Mouse (Mus musculus): ENCODE results near the gene Clic5. TPM values are rescaled to one million over a fixed set of nuclear protein-coding genes. Genes with fewer than 3 reads are reported as not detected.

Clic5 gene
- polyA plus RNA-seq, 1 experiment from 2014 or later: 16.6 TPM

DNA sequence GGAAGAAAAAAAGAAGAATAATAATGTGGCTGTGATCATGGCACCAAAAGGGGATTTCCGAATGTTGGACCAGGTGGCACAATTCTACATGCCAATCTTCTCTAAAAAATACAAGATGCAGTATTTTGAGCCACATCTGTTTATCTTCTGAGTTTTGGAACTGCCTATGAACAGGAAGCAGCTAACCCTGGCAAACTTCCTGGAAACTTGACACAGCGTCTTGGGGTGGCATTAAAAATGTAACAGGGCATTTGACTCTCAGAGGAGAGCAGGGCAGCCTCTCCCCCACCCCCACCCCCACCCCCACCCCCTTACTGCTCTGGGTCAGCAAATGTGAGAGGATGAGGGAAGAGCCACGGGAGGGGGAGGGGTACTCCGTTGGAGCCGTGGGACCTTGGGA is 25.9 kb upstream of the Clic5 start:
- ATAC-seq (replicated peaks; ENCODE audit: extremely low read depth, insufficient read depth, low FRiP score): no peak
- Histone ChIP-seq H3K27ac (ENCODE audit: low read length) (no peak overlapping the region), H3K4me1 (ENCODE audit: control insufficient read depth, insufficient read depth, low read length) (peaks cover 4% of the 10 kb centered on the region; the same call in 1 of the 2 replicates), H3K9me3 (replicated peaks; ENCODE audit: control insufficient read depth, low read length) (no peaks in the 10 kb centered on the region), H3K9ac (ENCODE audit: low read length) (no peak overlapping the region), H3K27me3 (ENCODE audit: control insufficient read depth, insufficient read depth, low read length) (no peaks in the 10 kb centered on the region), H3K4me2 (ENCODE audit: low read depth, low read length) (0 out of 2 replicates have a peak overlapping the region, but pooled peaks have one; percentile 2), H3K36me3 (ENCODE audit: control insufficient read depth, insufficient read depth) (no peaks in the 10 kb centered on the region), H3K4me3 (ENCODE audit: low read length) (no peak overlapping the region)
- 20% methylated on average over 5 of the region's 5 CpGs for WGBS

DNA sequence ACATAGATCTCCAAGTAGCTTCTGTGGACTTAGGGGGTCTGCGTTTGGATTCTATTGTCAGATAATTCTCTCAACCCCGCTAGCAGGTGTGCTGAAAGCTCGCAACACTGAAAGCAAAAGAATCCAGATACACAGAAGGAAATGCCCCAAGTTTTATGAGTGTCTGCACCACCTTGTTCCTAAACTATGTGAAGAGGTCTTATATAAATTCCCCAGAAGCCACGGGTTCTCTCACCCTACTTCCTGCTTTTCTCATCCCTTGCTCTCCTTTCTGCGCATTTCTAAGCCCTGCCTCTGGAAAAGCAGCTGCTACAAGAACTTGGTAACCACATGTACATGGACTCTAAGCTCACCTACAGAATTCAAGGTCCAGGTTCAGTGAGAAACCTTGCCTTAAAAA is 25.4 kb upstream of the Clic5 start:
- no peak for ATAC-seq (replicated peaks; ENCODE audit: extremely low read depth, insufficient read depth, low FRiP score)
- Histone ChIP-seq H3K4me1 (ENCODE audit: control insufficient read depth, insufficient read depth, low read length) (peaks cover 4% of the 10 kb centered on the region; the same call in 1 of the 2 replicates), H3K4me3 (ENCODE audit: low read length) (no peak overlapping the region), H3K9ac (ENCODE audit: low read length) (no peak overlapping the region), H3K27me3 (ENCODE audit: control insufficient read depth, insufficient read depth, low read length) (no peaks in the 10 kb centered on the region), H3K36me3 (ENCODE audit: control insufficient read depth, insufficient read depth) (no peaks in the 10 kb centered on the region), H3K9me3 (replicated peaks; ENCODE audit: control insufficient read depth, low read length) (no peaks in the 10 kb centered on the region), H3K4me2 (ENCODE audit: low read depth, low read length) (0 out of 2 replicates have a peak overlapping the region, but pooled peaks have one; percentile 2), H3K27ac (ENCODE audit: low read length) (no peak overlapping the region)
- 59% methylated on average over 5 of the region's 5 CpGs for WGBS

DNA sequence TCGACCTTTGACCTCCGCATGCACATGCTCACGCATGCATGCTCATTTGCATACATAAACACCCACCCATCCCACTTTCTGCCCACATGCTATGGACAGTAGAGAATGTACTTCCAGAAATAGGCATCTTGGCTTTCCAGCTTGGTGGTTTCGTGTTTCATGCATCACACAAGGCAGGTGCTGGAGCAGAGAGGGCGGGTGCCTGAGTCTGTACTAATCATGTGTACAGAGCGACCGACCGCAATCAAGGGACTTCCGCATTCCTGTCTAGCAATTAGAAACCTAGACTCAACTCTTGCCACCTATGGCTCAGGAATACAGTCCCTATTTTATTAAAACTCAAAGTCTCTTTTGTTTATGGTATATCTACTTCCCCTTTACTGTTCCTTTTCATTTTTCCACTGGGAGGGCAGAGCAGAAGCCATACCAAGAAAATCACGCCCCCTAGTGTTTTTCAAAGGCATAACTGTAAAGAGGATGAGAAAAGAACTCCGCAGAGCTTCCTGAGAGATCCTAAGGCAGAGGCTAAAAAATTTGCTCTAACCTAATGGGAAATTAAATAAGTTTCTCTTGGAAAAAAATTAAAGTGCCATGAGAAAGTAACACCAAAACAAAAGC is 22.5 kb upstream of the Clic5 start:
- Histone ChIP-seq H3K36me3 (ENCODE audit: control insufficient read depth, insufficient read depth) (no peaks in the 10 kb centered on the region), H3K27ac (ENCODE audit: low read length) (no peak overlapping the region), H3K4me1 (ENCODE audit: control insufficient read depth, insufficient read depth, low read length) (peaks cover 4% of the 10 kb centered on the region; the same call in 1 of the 2 replicates), H3K27me3 (ENCODE audit: control insufficient read depth, insufficient read depth, low read length) (no peaks in the 10 kb centered on the region), H3K4me2 (ENCODE audit: low read depth, low read length) (no peak overlapping the region), H3K9ac (ENCODE audit: low read length) (no peak overlapping the region), H3K4me3 (ENCODE audit: low read length) (no peak overlapping the region), H3K9me3 (replicated peaks; ENCODE audit: control insufficient read depth, low read length) (no peaks in the 10 kb centered on the region)
- no peak for ATAC-seq (replicated peaks; ENCODE audit: extremely low read depth, insufficient read depth, low FRiP score)
- WGBS: 68% methylated on average over 11 of the region's 11 CpGs

DNA sequence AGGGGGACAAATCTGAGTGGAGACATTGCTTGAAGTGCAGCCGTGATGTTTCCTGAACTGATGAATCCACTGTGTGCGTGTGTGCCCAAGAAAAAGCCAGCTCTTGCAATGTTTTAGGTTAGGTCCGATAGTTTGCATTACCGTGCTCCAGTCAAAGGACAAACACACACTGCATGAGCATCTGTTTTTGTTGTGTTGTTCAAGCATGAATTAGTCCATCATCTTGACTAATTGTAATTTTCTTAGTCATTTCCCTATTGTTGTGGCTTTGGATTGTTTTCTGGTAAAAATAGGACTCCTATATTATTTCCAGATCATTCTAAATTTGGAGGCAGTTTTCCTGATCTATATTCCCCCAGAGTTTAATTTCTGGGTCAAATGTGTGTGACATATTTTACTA is 18.7 kb upstream of the Clic5 start:
- Histone ChIP-seq H3K9ac (ENCODE audit: low read length) (no peak overlapping the region), H3K4me3 (ENCODE audit: low read length) (no peak overlapping the region), H3K36me3 (ENCODE audit: control insufficient read depth, insufficient read depth) (no peaks in the 10 kb centered on the region), H3K4me1 (ENCODE audit: control insufficient read depth, insufficient read depth, low read length) (no peaks in the 10 kb centered on the region), H3K27ac (ENCODE audit: low read length) (no peak overlapping the region), H3K9me3 (replicated peaks; ENCODE audit: control insufficient read depth, low read length) (no peaks in the 10 kb centered on the region), H3K27me3 (ENCODE audit: control insufficient read depth, insufficient read depth, low read length) (no peaks in the 10 kb centered on the region), H3K4me2 (ENCODE audit: low read depth, low read length) (no peak overlapping the region)
- ATAC-seq (replicated peaks; ENCODE audit: extremely low read depth, insufficient read depth, low FRiP score): no peak
- WGBS: 84% methylated on average over 4 of the region's 4 CpGs

DNA sequence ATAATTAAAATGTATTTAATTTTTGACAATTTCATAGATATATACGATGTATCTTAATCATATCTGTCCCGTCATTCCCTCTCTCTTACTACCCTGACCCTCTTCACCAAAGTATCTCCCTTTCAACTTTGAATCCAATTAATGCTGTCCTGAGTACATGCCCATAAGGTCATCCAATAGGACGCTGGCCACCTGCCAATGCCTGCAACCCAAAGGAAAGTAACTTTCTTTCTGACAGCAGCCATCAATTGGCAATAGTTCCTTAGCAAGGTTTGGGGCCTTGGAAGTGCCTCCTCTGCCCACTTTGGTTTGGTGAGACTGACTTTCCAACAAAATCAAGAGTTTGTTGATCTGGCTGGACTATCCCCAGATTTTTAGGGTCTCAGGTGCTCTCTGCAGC is 18.1 kb upstream of the Clic5 start:
- Histone ChIP-seq H3K4me2 (ENCODE audit: low read depth, low read length) (no peak overlapping the region), H3K27ac (ENCODE audit: low read length) (no peak overlapping the region), H3K4me3 (ENCODE audit: low read length) (no peak overlapping the region), H3K4me1 (ENCODE audit: control insufficient read depth, insufficient read depth, low read length) (no peaks in the 10 kb centered on the region), H3K9me3 (replicated peaks; ENCODE audit: control insufficient read depth, low read length) (no peaks in the 10 kb centered on the region), H3K36me3 (ENCODE audit: control insufficient read depth, insufficient read depth) (no peaks in the 10 kb centered on the region), H3K9ac (ENCODE audit: low read length) (no peak overlapping the region), H3K27me3 (ENCODE audit: control insufficient read depth, insufficient read depth, low read length) (no peaks in the 10 kb centered on the region)
- ATAC-seq (replicated peaks; ENCODE audit: extremely low read depth, insufficient read depth, low FRiP score): no peak
- WGBS: 77% methylated on average over 3 of the region's 3 CpGs

DNA sequence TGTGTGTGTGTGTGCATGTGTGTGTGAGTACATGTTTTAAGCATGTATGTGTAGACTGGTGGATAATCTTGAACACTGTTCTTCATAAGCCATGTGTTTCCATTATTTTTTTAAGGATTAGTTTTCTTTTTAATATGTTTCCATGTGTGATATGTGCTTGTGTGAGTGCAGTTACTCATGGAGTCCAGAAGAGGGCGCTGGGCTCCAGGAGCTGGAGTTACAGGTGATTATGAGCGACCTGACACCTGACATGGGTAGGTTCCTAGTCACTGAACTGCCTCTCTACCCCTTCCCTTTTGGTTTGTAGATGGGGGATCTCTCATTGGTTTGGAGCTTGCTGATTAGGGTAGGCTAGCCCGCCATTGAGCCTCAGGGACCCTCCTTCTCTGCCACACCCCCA is 16.5 kb upstream of the Clic5 start:
- no peaks in the 10 kb centered on the region for H3K4me1 ChIP-seq (ENCODE audit: control insufficient read depth, insufficient read depth, low read length)
- no peak overlapping the region for H3K27ac ChIP-seq (ENCODE audit: low read length)
- no peak overlapping the region for H3K9ac ChIP-seq (ENCODE audit: low read length)
- ATAC-seq (replicated peaks; ENCODE audit: extremely low read depth, insufficient read depth, low FRiP score): no peak
- no peaks in the 10 kb centered on the region for H3K36me3 ChIP-seq (ENCODE audit: control insufficient read depth, insufficient read depth)
- H3K4me3 ChIP-seq (ENCODE audit: low read length): no peak overlapping the region
- 52% methylated on average over 3 of the region's 3 CpGs for WGBS
- no peak overlapping the region for H3K4me2 ChIP-seq (ENCODE audit: low read depth, low read length)
- H3K27me3 ChIP-seq (ENCODE audit: control insufficient read depth, insufficient read depth, low read length): no peaks in the 10 kb centered on the region
- H3K9me3 ChIP-seq (replicated peaks; ENCODE audit: control insufficient read depth, low read length): no peaks in the 10 kb centered on the region

DNA sequence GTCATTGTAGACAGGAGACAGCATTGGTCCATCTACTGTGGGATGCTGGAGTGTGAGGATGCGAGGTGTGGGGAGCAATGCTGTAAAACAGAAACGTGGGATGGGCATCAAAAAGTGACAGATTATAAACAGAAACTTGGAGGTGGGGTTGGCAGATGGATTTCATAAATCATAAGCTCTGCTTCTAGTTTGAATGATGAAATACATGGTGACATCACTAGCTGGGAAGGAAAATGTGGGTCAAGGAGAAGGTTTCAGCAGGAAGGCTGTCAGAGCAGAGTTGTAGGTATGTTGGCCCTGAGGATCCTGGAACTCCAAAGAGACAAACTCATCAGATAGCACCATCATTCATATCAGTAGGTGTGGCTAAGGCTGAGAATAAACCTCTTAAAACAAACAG is 15.0 kb upstream of the Clic5 start:
- no peak overlapping the region for H3K27ac ChIP-seq (ENCODE audit: low read length)
- ATAC-seq (replicated peaks; ENCODE audit: extremely low read depth, insufficient read depth, low FRiP score): no peak
- 62% methylated on average over 2 of the region's 2 CpGs for WGBS
- no peaks in the 10 kb centered on the region for H3K27me3 ChIP-seq (ENCODE audit: control insufficient read depth, insufficient read depth, low read length)
- H3K4me3 ChIP-seq (ENCODE audit: low read length): no peak overlapping the region
- H3K36me3 ChIP-seq (ENCODE audit: control insufficient read depth, insufficient read depth): no peaks in the 10 kb centered on the region
- no peaks in the 10 kb centered on the region for H3K9me3 ChIP-seq (replicated peaks; ENCODE audit: control insufficient read depth, low read length)
- no peak overlapping the region for H3K9ac ChIP-seq (ENCODE audit: low read length)
- H3K4me1 ChIP-seq (ENCODE audit: control insufficient read depth, insufficient read depth, low read length): no peaks in the 10 kb centered on the region
- no peak overlapping the region for H3K4me2 ChIP-seq (ENCODE audit: low read depth, low read length)

DNA sequence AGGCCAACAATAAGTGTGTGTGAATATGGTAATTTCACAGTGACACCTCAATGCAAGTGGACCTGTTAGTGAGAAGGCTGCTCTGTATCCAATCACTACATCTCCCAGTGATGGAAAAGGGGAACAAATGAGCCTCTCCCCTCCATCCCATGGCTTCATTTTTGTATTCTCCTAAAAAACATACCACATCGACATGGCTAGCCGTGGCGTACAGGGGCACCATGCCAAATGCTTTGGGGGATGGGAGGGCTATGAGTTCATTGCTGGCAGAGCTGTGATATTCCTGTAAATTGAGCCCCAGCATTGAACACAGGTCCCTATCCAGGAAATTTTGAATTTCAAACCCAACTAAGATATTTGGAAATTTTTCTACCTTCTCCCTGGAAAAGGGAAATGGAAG is 11.1 kb upstream of the Clic5 start:
- Histone ChIP-seq H3K36me3 (ENCODE audit: control insufficient read depth, insufficient read depth) (no peaks in the 10 kb centered on the region), H3K4me3 (ENCODE audit: low read length) (no peak overlapping the region), H3K4me2 (ENCODE audit: low read depth, low read length) (no peak overlapping the region), H3K4me1 (ENCODE audit: control insufficient read depth, insufficient read depth, low read length) (no peaks in the 10 kb centered on the region), H3K27ac (ENCODE audit: low read length) (no peak overlapping the region), H3K27me3 (ENCODE audit: control insufficient read depth, insufficient read depth, low read length) (no peaks in the 10 kb centered on the region), H3K9me3 (replicated peaks; ENCODE audit: control insufficient read depth, low read length) (no peaks in the 10 kb centered on the region), H3K9ac (ENCODE audit: low read length) (no peak overlapping the region)
- 69% methylated on average over 3 of the region's 3 CpGs for WGBS
- ATAC-seq (replicated peaks; ENCODE audit: extremely low read depth, insufficient read depth, low FRiP score): no peak

DNA sequence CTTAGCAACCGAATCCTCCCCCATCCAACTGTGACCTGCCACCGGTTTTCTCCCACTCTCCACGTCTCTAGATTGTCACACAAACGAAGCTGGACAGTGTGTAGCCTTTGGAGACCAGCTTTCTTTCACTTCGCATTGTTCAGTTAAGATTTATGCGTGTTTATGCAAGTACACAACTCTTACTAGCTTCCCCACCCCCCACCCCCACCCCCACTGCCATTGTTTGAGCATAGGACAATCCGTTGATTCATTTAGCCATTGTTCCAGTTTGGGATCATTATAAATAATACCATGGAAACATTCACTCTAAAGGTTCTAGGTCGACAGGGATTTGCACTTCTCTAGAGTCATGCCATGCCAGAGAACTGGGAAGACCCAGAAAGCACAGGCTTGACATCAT is 7.0 kb upstream of the Clic5 start:
- Histone ChIP-seq H3K4me2 (ENCODE audit: low read depth, low read length) (no peak overlapping the region), H3K27me3 (ENCODE audit: control insufficient read depth, insufficient read depth, low read length) (no peaks in the 10 kb centered on the region), H3K9me3 (replicated peaks; ENCODE audit: control insufficient read depth, low read length) (no peaks in the 10 kb centered on the region), H3K4me1 (ENCODE audit: control insufficient read depth, insufficient read depth, low read length) (no peaks in the 10 kb centered on the region), H3K9ac (ENCODE audit: low read length) (no peak overlapping the region), H3K4me3 (ENCODE audit: low read length) (no peak overlapping the region), H3K36me3 (ENCODE audit: control insufficient read depth, insufficient read depth) (no peaks in the 10 kb centered on the region), H3K27ac (ENCODE audit: low read length) (no peak overlapping the region)
- WGBS: 62% methylated on average over 8 of the region's 8 CpGs
- no peak for ATAC-seq (replicated peaks; ENCODE audit: extremely low read depth, insufficient read depth, low FRiP score)

All from heart, embryonic 16.5 days (tissue).